Mouse (Mus musculus) liver, adult 2 months (tissue): ENCODE data around the gene 1700024P04Rik. TPM values are rescaled to one million over a fixed set of nuclear protein-coding genes. Genes with fewer than 3 reads are reported as not detected.
A peak's percentile ranks its signal among the peaks of the same experiment; 100 is the strongest.
"Not testable (repeated sequence)": the region's sequence is repeated elsewhere in the genome, so short reads cannot be mapped to it uniquely, and the experiment has no call there.

ENCODE experiments used
- DNase-seq: peaks from one replicate; pipeline ENCODE4 v3.0.0-alpha.2; 2011; ENCODE audit warnings: low read depth, low spot score; ENCODE audit errors: extremely low read depth
- H3K27ac ChIP-seq: fragments of 200-500 bp; replicated peaks from 2 replicates; pipeline ENCODE4 v1.5.1; 2012; ENCODE audit warnings: low read depth, mild to moderate bottlenecking, control low read depth, inconsistent platforms, low read length; ENCODE audit not compliant: insufficient read depth
- H3K27me3 ChIP-seq: fragments of 200-500 bp; 2 replicates; pipeline ENCODE4 v1.6.1; 2012; ENCODE audit warnings: mild to moderate bottlenecking, moderate library complexity, low read length, inconsistent platforms; ENCODE audit not compliant: control insufficient read depth, insufficient read depth
- H3K36me3 ChIP-seq: fragments of 200-500 bp; 2 replicates; pipeline ENCODE4 v1.6.1; 2012; ENCODE audit warnings: low read length, inconsistent platforms; ENCODE audit not compliant: control insufficient read depth, insufficient read depth
- H3K4me1 ChIP-seq: fragments of 200-500 bp; 2 replicates; pipeline ENCODE4 v1.6.1; 2011; ENCODE audit warnings: low read length; ENCODE audit not compliant: control insufficient read depth, insufficient read depth
- H3K4me3 ChIP-seq: fragments of 200-500 bp; 2 replicates; pipeline ENCODE4 v1.5.1; 2011; ENCODE audit warnings: low read depth, mild to moderate bottlenecking, control low read depth, low read length, moderate library complexity; ENCODE audit not compliant: insufficient read depth
- H3K79me2 ChIP-seq: fragments of 200-500 bp; 2 replicates; pipeline ENCODE4 v1.6.1; 2012; ENCODE audit warnings: inconsistent platforms, mild to moderate bottlenecking, low read length, moderate library complexity; ENCODE audit not compliant: control insufficient read depth, insufficient read depth
- H3K9ac ChIP-seq: fragments of 200-500 bp; 2 replicates; pipeline ENCODE4 v1.6.1; 2012; ENCODE audit warnings: low read depth, mild to moderate bottlenecking, control low read depth, inconsistent platforms, low read length
- CTCF ChIP-seq: fragments of 200-500 bp; IDR thresholded peaks from 2 replicates; pipeline ENCODE4 v1.5.1; 2011; ENCODE audit warnings: low read depth, low read length, control low read depth
- POLR2A ChIP-seq: fragments of 200-500 bp; IDR thresholded peaks from 2 replicates; pipeline ENCODE4 v1.6.1; 2011; ENCODE audit warnings: low read length, control low read depth; ENCODE audit not compliant: insufficient read depth; ENCODE audit errors: extremely low read depth
- WGBS: fragments of 180-500 bp; shearing (Covaris S2); methylation state at CpG from one replicate; pipeline ENCODE4 v1.1.7; 2018; 5-methylcytosine and 5-hydroxymethylcytosine counted together
- polyA plus RNA-seq: library from polyadenylated mRNA; depleted of rRNA; stranded (reverse); fragments of >200 nt; gene quantifications from 2 replicates; pipeline ENCODE4 v1.2.3, GENCODE M21; 2012
- total RNA-seq: library from RNA; depleted of rRNA; stranded (reverse); fragments of >200 nt; gene quantifications from 2 replicates; pipeline ENCODE4 v1.2.3, GENCODE M21; 2014

Gene 1700024P04Rik
- total and polyA plus RNA-seq, 2 experiments: not detected

- Histone ChIP-seq H3K36me3 (no peaks in the 10 kb centered on the region), H3K4me3 (no peak overlapping the region), H3K27me3 (no peaks in the 10 kb centered on the region), H3K4me1 (no peaks in the 10 kb centered on the region), H3K9ac (no peak overlapping the region), H3K27ac (no peak overlapping the region), H3K79me2 (no peaks in the 10 kb centered on the region)
- WGBS: 88% methylated on average over 14 of the region's 17 CpGs
- TF ChIP-seq POLR2A (no peak), CTCF (no peak)
- DNase-seq: peak; percentile 17
These were observed 22.2 kb upstream of the 1700024P04Rik start for GRCm38 (mm10) chr13:99006389-99007099.

- H3K27me3 ChIP-seq, H3K36me3 ChIP-seq, H3K79me2 ChIP-seq, H3K27ac ChIP-seq, H3K9ac ChIP-seq, DNase-seq, H3K4me1 ChIP-seq, H3K4me3 ChIP-seq: not testable (repeated sequence)
- 97% methylated on average over 2 of the region's 2 CpGs for WGBS
These were observed 17.3 kb upstream of the 1700024P04Rik start for GRCm38 (mm10) chr13:99001652-99002051.

GRCm38 (mm10) chr13:98997025-98997424 lies 12.7 kb upstream of the 1700024P04Rik start:
- no peaks in the 10 kb centered on the region for H3K79me2 ChIP-seq
- H3K27ac ChIP-seq: no peak overlapping the region
- no peaks in the 10 kb centered on the region for H3K27me3 ChIP-seq
- 67% methylated on average over 5 of the region's 5 CpGs for WGBS
- TF ChIP-seq CTCF: no peak
- TF ChIP-seq POLR2A: no peak
- H3K4me3 ChIP-seq: no peak overlapping the region
- DNase-seq: peak; percentile 30
- peaks cover 3% of the 10 kb centered on the region; the same call in 1 of the 2 replicates for H3K4me1 ChIP-seq
- no peak overlapping the region for H3K9ac ChIP-seq
- no peaks in the 10 kb centered on the region for H3K36me3 ChIP-seq

- Histone ChIP-seq H3K9ac (no peak overlapping the region), H3K27ac (no peak overlapping the region), H3K4me1 (no peaks in the 10 kb centered on the region), H3K27me3 (no peaks in the 10 kb centered on the region), H3K36me3 (no peaks in the 10 kb centered on the region), H3K79me2 (no peaks in the 10 kb centered on the region), H3K4me3 (no peak overlapping the region)
- no peak for DNase-seq
- WGBS: 89% methylated on average over 4 of the region's 4 CpGs
- TF ChIP-seq CTCF (no peak), POLR2A (no peak)
These were observed 7.1 kb downstream of the 1700024P04Rik start for GRCm38 (mm10) chr13:98977070-98977785.

- 65% methylated on average over 3 of the region's 3 CpGs for WGBS
- H3K9ac ChIP-seq, H3K4me1 ChIP-seq, H3K4me3 ChIP-seq, H3K79me2 ChIP-seq, H3K27ac ChIP-seq, H3K36me3 ChIP-seq, H3K27me3 ChIP-seq: not testable (repeated sequence)
- DNase-seq: peak; percentile 46
These were observed 8.3 kb downstream of the 1700024P04Rik start for GRCm38 (mm10) chr13:98976022-98976421.

GRCm38 (mm10) chr13:98972090-98972489 lies 12.3 kb downstream of the 1700024P04Rik start:
- no peaks in the 10 kb centered on the region for H3K27me3 ChIP-seq
- no peak overlapping the region for H3K4me3 ChIP-seq
- H3K9ac ChIP-seq: no peak overlapping the region
- H3K4me1 ChIP-seq: peaks cover 2% of the 10 kb centered on the region; the same call in 1 of the 2 replicates
- H3K79me2 ChIP-seq: no peaks in the 10 kb centered on the region
- TF ChIP-seq POLR2A (no peak), CTCF (no peak)
- no peak overlapping the region for H3K27ac ChIP-seq
- no peaks in the 10 kb centered on the region for H3K36me3 ChIP-seq
- DNase-seq: no peak
- WGBS: 80% methylated on average over 3 of the region's 3 CpGs
